Mouse (Mus musculus): ENCODE data around the gene Bivm.

Bivm gene

GRCm38 (mm10) chr1:44173903-44174302 is 55.1 kb downstream of the Bivm start:
- no peak for DNase-seq (ENCODE audit: low spot score in 2 of 2)

- DNase-seq (ENCODE audit: low spot score in 2 of 2) = no peak
These were observed 59.3 kb downstream of the Bivm start for GRCm38 (mm10) chr1:44178086-44178485.

GRCm38 (mm10) chr1:44186396-44186795 is 67.6 kb downstream of the Bivm start:
- no peak for DNase-seq (ENCODE audit: low spot score in 2 of 2)
